Mouse (Mus musculus) limb, embryonic 10.5 days (tissue): ENCODE data around the gene Pet100. TPM values are rescaled to one million over a fixed set of nuclear protein-coding genes. Genes with fewer than 3 reads are reported as not detected.

Source experiments
- DNase-seq: peaks from one replicate; pipeline ENCODE4 v3.0.0-alpha.2; 2017; ENCODE audit warnings: low spot score
- H3K27ac ChIP-seq: fragments of 300-500 bp; sonication (generic); 2 replicates; pipeline ENCODE4 v1.5.1; 2016; ENCODE audit warnings: mild to moderate bottlenecking
- H3K27me3 ChIP-seq: fragments of 300-500 bp; sonication (generic); 2 replicates; pipeline ENCODE4 v1.6.1; 2016; ENCODE audit warnings: low read depth, mild to moderate bottlenecking; ENCODE audit not compliant: poor library complexity, severe bottlenecking
- H3K36me3 ChIP-seq: fragments of 300-500 bp; sonication (generic); 2 replicates; pipeline ENCODE4 v1.6.1; 2016; ENCODE audit warnings: mild to moderate bottlenecking, moderate library complexity
- H3K4me1 ChIP-seq: fragments of 300-500 bp; sonication (generic); 2 replicates; pipeline ENCODE4 v1.6.1; 2016
- H3K4me3 ChIP-seq: fragments of 300-500 bp; sonication (generic); 2 replicates; pipeline ENCODE4 v1.5.1; 2016; ENCODE audit warnings: mild to moderate bottlenecking, moderate library complexity
- H3K9me3 ChIP-seq: fragments of 300-500 bp; sonication (generic); replicated peaks from 2 replicates; pipeline ENCODE4 v1.6.1; 2016; ENCODE audit warnings: mild to moderate bottlenecking
- WGBS: fragments of 180-500 bp; shearing (Covaris S2); methylation state at CpG from one replicate; pipeline ENCODE4 v1.1.7; 2016; 5-methylcytosine and 5-hydroxymethylcytosine counted together
- polyA plus RNA-seq: library from polyadenylated mRNA; unstranded; fragments of >200 nt; fragmentation: Nextera tagmentation; extraction: Ambion mirVana; gene quantifications from 2 replicates; pipeline ENCODE4 v1.2.1, GENCODE M21; 2016

Pet100 gene
- polyA plus RNA-seq, 1 experiment from 2014 or later = 92.1 TPM

- no peaks in the 10 kb centered on the region for H3K9me3 ChIP-seq
- no peak for DNase-seq
- peaks cover 7% of the 10 kb centered on the region; the same call in 1 of the 2 replicates for H3K4me1 ChIP-seq
- no peak overlapping the region for H3K4me3 ChIP-seq
- H3K27ac ChIP-seq = no peak overlapping the region
- no peaks in the 10 kb centered on the region for H3K36me3 ChIP-seq
- no peaks in the 10 kb centered on the region for H3K27me3 ChIP-seq
- 88% methylated on average over 2 of the region's 2 CpGs for WGBS
Measured at GRCm38 (mm10) chr8:3670388-3670787, 49.0 kb downstream of the Pet100 start.

DNA sequence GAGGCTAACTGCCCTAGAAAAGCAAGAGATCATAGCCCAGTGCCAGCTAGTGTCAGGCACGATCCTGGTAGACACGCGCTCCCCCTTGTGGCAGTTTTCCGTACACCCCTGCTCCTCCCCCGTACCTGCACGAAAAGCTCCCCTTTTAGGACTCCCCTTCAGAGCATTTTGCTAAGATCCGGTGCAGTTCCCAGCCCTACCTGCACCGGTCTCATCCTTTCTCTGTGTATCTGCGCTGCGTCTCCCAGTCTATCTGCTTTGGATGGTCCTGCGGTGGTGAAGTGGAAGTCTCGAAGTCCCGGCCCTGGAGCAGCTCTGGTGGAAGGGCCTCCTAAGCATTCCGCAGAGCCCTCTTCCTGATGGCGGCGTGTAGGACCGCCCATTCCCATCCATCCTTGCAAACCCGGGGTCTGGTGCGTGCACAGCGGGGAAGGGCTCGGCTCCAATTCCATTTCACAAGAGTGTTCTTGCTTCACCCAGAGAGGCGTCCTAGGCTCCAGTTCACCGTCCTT is 50.7 kb downstream of the Pet100 start, which contains the start of gene Fcor:
Fcor (minus strand) TSS at position 383 of the 512 bp plus-strand sequence.
- peak; percentile 91 for DNase-seq
- H3K4me1 ChIP-seq = peaks cover 7% of the 10 kb centered on the region; the same call in 1 of the 2 replicates
- no peaks in the 10 kb centered on the region for H3K36me3 ChIP-seq
- H3K4me3 ChIP-seq = peak within 1 kb of the TSS; percentile 58
- H3K27me3 ChIP-seq = no peaks in the 10 kb centered on the region
- WGBS = under 1% methylated on average over 23 of the region's 23 CpGs
- H3K27ac ChIP-seq = peak within 1 kb of the TSS; percentile 84
- no peaks in the 10 kb centered on the region for H3K9me3 ChIP-seq

DNA sequence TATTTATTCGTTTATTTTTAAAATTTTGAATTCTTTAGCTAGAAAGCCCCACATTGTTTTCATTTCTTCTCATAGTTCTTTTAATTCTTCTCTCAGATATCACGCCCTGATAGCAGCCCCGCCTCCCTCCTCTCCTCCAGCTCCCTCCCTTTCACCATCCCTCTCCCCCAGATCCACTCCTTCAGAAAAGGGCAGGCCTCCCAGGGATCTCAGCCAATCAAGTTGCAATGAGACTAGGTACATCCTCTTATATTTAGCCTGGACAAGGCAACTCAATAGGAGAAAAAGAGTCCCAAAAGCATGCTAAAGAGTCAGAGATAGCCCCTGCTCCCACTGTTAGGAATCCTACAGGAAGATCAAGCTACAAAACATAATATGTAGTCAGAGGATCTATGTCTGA is 53.3 kb downstream of the Pet100 start:
- peaks cover 13% of the 10 kb centered on the region for H3K36me3 ChIP-seq
- no peaks in the 10 kb centered on the region; the same call in 1 of the 2 replicates for H3K9me3 ChIP-seq
- H3K4me1 ChIP-seq = peaks cover 17% of the 10 kb centered on the region
- no peaks in the 10 kb centered on the region for H3K27me3 ChIP-seq
- H3K27ac ChIP-seq = no peak overlapping the region
- 59% methylated on average over 3 of the region's 3 CpGs for WGBS
- H3K4me3 ChIP-seq = no peak overlapping the region
- no peak for DNase-seq

Other genes with a start within 250 kb of the Pet100 start
- 8.0 and 9.5 TPM in 2 replicates for gene Arhgef18, start 228.5 kb upstream of the Pet100 start, polyA plus RNA-seq
- 6.3 and 7.6 TPM in 2 replicates for gene Pex11g, start 153.9 kb upstream of the Pet100 start, polyA plus RNA-seq
- not detected in 2 replicates for gene Tex45, start 150.7 kb upstream of the Pet100 start, polyA plus RNA-seq
- 71.3 and 80.8 TPM in 2 replicates for gene Zfp358, start 128.4 kb upstream of the Pet100 start, polyA plus RNA-seq
- 59.4 and 71.5 TPM in 2 replicates for gene Mcoln1, start 121.1 kb upstream of the Pet100 start, polyA plus RNA-seq
- 17.7 and 21.1 TPM in 2 replicates for gene Pnpla6, start 106.2 kb upstream of the Pet100 start, polyA plus RNA-seq
- 3.5 and 4.0 TPM in 2 replicates for gene C330021F23Rik, start 53.6 kb upstream of the Pet100 start, polyA plus RNA-seq
- 5.3 and 6.0 TPM in 2 replicates for gene Camsap3, start 34.3 kb upstream of the Pet100 start, polyA plus RNA-seq
- gene Xab2, start 232 bp upstream of the Pet100 start, polyA plus RNA-seq = 76.0 and 78.7 TPM in 2 replicates
- 1.0 and 1.3 TPM in 2 replicates for gene Pcp2, start 4.0 kb downstream of the Pet100 start, polyA plus RNA-seq
- 28.6 and 29.8 TPM in 2 replicates for gene Stxbp2, start 9.4 kb downstream of the Pet100 start, polyA plus RNA-seq
- 0.15 and 0.16 TPM in 2 replicates for gene Retn, start 34.2 kb downstream of the Pet100 start, polyA plus RNA-seq
- gene Mcemp1, start 44.2 kb downstream of the Pet100 start, polyA plus RNA-seq = not detected in 2 replicates
- 11.0 and 12.6 TPM in 2 replicates for gene Fcor, start 50.8 kb downstream of the Pet100 start, polyA plus RNA-seq
- gene Trappc5, start 54.8 kb downstream of the Pet100 start, polyA plus RNA-seq = 44.3 and 46.0 TPM in 2 replicates
- gene Fcer2a, start 72.6 kb downstream of the Pet100 start, polyA plus RNA-seq = 0.21 and 0.40 TPM in 2 replicates
- not detected in 2 replicates for gene Clec4g, start 99.1 kb downstream of the Pet100 start, polyA plus RNA-seq
- not detected in 2 replicates for gene Cd209a, start 127.4 kb downstream of the Pet100 start, polyA plus RNA-seq
- gene Cd209e, start 232.8 kb downstream of the Pet100 start, polyA plus RNA-seq = not detected in 2 replicates